Mouse (Mus musculus) ovary, postnatal 36 days (tissue): ENCODE data around the gene Fgfr2.

Experiments
- DNase-seq: peaks from one replicate; pipeline ENCODE4 v3.0.0; 2022; ENCODE audit warnings: low spot score, mixed read lengths

The Fgfr2 gene

GRCm38 (mm10) chr7:132801509-132801908 is 321.6 kb downstream of the Fgfr2 start:
- DNase-seq = no peak

- peak; percentile 45 for DNase-seq
Measured at GRCm38 (mm10) chr7:132800868-132801267, 322.3 kb downstream of the Fgfr2 start.

GRCm38 (mm10) chr7:132799119-132800016 is 323.8 kb downstream of the Fgfr2 start:
- no peak for DNase-seq

- DNase-seq = no peak
Measured at GRCm38 (mm10) chr7:132795141-132795540, 328.0 kb downstream of the Fgfr2 start.

GRCm38 (mm10) chr7:132793467-132793866 is 329.7 kb downstream of the Fgfr2 start:
- no peak for DNase-seq

- DNase-seq = no peak
Measured at GRCm38 (mm10) chr7:132790447-132791219, 332.5 kb downstream of the Fgfr2 start.

GRCm38 (mm10) chr7:132788826-132789225 is 334.3 kb downstream of the Fgfr2 start:
- no peak for DNase-seq

- no peak for DNase-seq
Measured at GRCm38 (mm10) chr7:132787496-132788190, 335.5 kb downstream of the Fgfr2 start.

- DNase-seq = no peak
Measured at GRCm38 (mm10) chr7:132787022-132787421, 336.1 kb downstream of the Fgfr2 start.

GRCm38 (mm10) chr7:132786522-132786921 is 336.6 kb downstream of the Fgfr2 start:
- no peak for DNase-seq

GRCm38 (mm10) chr7:132786011-132786410 is 337.1 kb downstream of the Fgfr2 start:
- DNase-seq = no peak

GRCm38 (mm10) chr7:132784101-132784500 is 339.0 kb downstream of the Fgfr2 start:
- DNase-seq = no peak

- no peak for DNase-seq
Measured at GRCm38 (mm10) chr7:132781850-132782249, 341.3 kb downstream of the Fgfr2 start.

GRCm38 (mm10) chr7:132781130-132781814 is 341.9 kb downstream of the Fgfr2 start:
- no peak for DNase-seq

- DNase-seq = peak; percentile 47
Measured at GRCm38 (mm10) chr7:132780611-132781010, 342.5 kb downstream of the Fgfr2 start.

GRCm38 (mm10) chr7:132778630-132779029 is 344.5 kb downstream of the Fgfr2 start:
- DNase-seq = no peak

- no peak for DNase-seq
Measured at GRCm38 (mm10) chr7:132777728-132778453, 345.3 kb downstream of the Fgfr2 start.

- no peak for DNase-seq
Measured at GRCm38 (mm10) chr7:132777117-132777516, 346.0 kb downstream of the Fgfr2 start.

- DNase-seq = peak; percentile 56
Measured at GRCm38 (mm10) chr7:132776338-132777111, 346.6 kb downstream of the Fgfr2 start.

GRCm38 (mm10) chr7:132775922-132776321 is 347.2 kb downstream of the Fgfr2 start:
- no peak for DNase-seq
